Comparison of ENCODE assay signal across 13 mouse cellular contexts in genomic region chr16:18484794-18485435, GRCm38 (mm10). TPM values are rescaled to one million over a fixed set of nuclear protein-coding genes. Genes with fewer than 3 reads are reported as not detected.
DNase-seq lines count a peak whose midpoint lies in the region; ATAC-seq and TF ChIP-seq lines count a peak whose summit lies in the region.
"Had no signal": no experiment of that assay in that cellular context is flagged by ENCODE, and none has a peak within 500 bp of the region (broad histone marks: within the 10 kb centered on the region; RNA-seq: fewer than 3 reads in every experiment).

No protein-coding gene starts in this region.

- H3K9ac ChIP-seq in embryonic facial prominence, embryonic 14.5 days (ENCODE audit: low read depth, low read length), result no peak overlapping the region
- no peak overlapping the region for H3K9ac ChIP-seq in hindbrain, embryonic 16.5 days (ENCODE audit: low read depth, low read length)
- no peak overlapping the region for H3K9ac ChIP-seq in lung, postnatal 0 days (replicated peaks; ENCODE audit: low read depth)
- H3K9ac ChIP-seq: liver, embryonic 12.5 days had no signal

- H3K27me3 ChIP-seq in E14TG2a.4 (ENCODE audit: insufficient read depth, low read length), result no peaks in the 10 kb centered on the region
- H3K27me3 ChIP-seq in embryonic facial prominence, embryonic 14.5 days (replicated peaks; ENCODE audit: control insufficient read depth, insufficient read depth, low read length), result no peaks in the 10 kb centered on the region
- H3K27me3 ChIP-seq in hindbrain, embryonic 16.5 days (replicated peaks; ENCODE audit: control insufficient read depth, insufficient read depth, low read length), result no peaks in the 10 kb centered on the region
- H3K27me3 ChIP-seq in lung, postnatal 0 days (replicated peaks; ENCODE audit: insufficient read depth, low read length), result no peaks in the 10 kb centered on the region
- H3K27me3 ChIP-seq: liver, embryonic 12.5 days had no signal

- no peak overlapping the region for H3K4me2 ChIP-seq in embryonic facial prominence, embryonic 14.5 days (ENCODE audit: low read depth, low read length)
- no peak overlapping the region for H3K4me2 ChIP-seq in hindbrain, embryonic 16.5 days (ENCODE audit: low read length)
- no peak overlapping the region for H3K4me2 ChIP-seq in lung, postnatal 0 days (replicated peaks; ENCODE audit: low read depth, low read length)
- H3K4me2 ChIP-seq: liver, embryonic 12.5 days had no signal

- TF ChIP-seq CTCF in E14TG2a.4 (conservative IDR thresholded peaks at IDR 0.05; ENCODE audit: low read length), result no peak
- TF ChIP-seq CTCF in lung, postnatal 0 days (IDR thresholded peaks at IDR 0.05), result no peak

- TF ChIP-seq EP300 in lung, postnatal 0 days (IDR thresholded peaks at IDR 0.05), result no peak

- peak overlapping the region; percentile 25; the same call in 1 of the 2 replicates for H3K27ac ChIP-seq in embryonic facial prominence, embryonic 14.5 days (replicated peaks; ENCODE audit: low read depth, low read length)
- no peak overlapping the region for H3K27ac ChIP-seq in hindbrain, embryonic 16.5 days (ENCODE audit: low read depth, low read length)
- H3K27ac ChIP-seq in lung, postnatal 0 days (ENCODE audit: low read length), result no peak overlapping the region
- H3K27ac ChIP-seq: liver, embryonic 12.5 days had no signal

- no peaks in the 10 kb centered on the region for H3K36me3 ChIP-seq in E14TG2a.4 (ENCODE audit: insufficient read depth, low read length)
- H3K36me3 ChIP-seq in embryonic facial prominence, embryonic 14.5 days (ENCODE audit: control insufficient read depth, insufficient read depth, low read length), result no peaks in the 10 kb centered on the region
- H3K36me3 ChIP-seq in hindbrain, embryonic 16.5 days (ENCODE audit: control insufficient read depth, insufficient read depth, low read length), result no peaks in the 10 kb centered on the region
- no peaks in the 10 kb centered on the region for H3K36me3 ChIP-seq in lung, postnatal 0 days (ENCODE audit: insufficient read depth, low read length)

- H3K4me1 ChIP-seq in E14TG2a.4 (replicated peaks; ENCODE audit: low read depth, low read length), result peaks cover 66% of the 10 kb centered on the region
- H3K4me1 ChIP-seq in embryonic facial prominence, embryonic 14.5 days (ENCODE audit: control insufficient read depth, insufficient read depth, low read length), result no peaks in the 10 kb centered on the region; the same call in none of the 2 replicates
- peaks cover 3% of the 10 kb centered on the region for H3K4me1 ChIP-seq in hindbrain, embryonic 16.5 days (ENCODE audit: control insufficient read depth, insufficient read depth, low read depth, low read length)
- no peaks in the 10 kb centered on the region for H3K4me1 ChIP-seq in lung, postnatal 0 days (ENCODE audit: insufficient read depth, low read depth, low read length)

- no peaks in the 10 kb centered on the region for H3K9me3 ChIP-seq in E14TG2a.4 (ENCODE audit: low read length)
- H3K9me3 ChIP-seq in embryonic facial prominence, embryonic 14.5 days (ENCODE audit: control insufficient read depth, low read length), result no peaks in the 10 kb centered on the region
- no peaks in the 10 kb centered on the region for H3K9me3 ChIP-seq in hindbrain, embryonic 16.5 days (ENCODE audit: control insufficient read depth, low read length)
- no peaks in the 10 kb centered on the region for H3K9me3 ChIP-seq in lung, postnatal 0 days (ENCODE audit: low read length)
- H3K9me3 ChIP-seq: liver, embryonic 12.5 days had no signal

- peak overlapping the region; percentile 32; the same call in 1 of the 2 replicates for H3K4me3 ChIP-seq in E14TG2a.4 (replicated peaks; ENCODE audit: low read length)
- H3K4me3 ChIP-seq in embryonic facial prominence, embryonic 14.5 days (ENCODE audit: low read depth, low read length), result no peak overlapping the region
- H3K4me3 ChIP-seq in hindbrain, embryonic 16.5 days (ENCODE audit: low read length), result no peak overlapping the region
- H3K4me3 ChIP-seq in lung, postnatal 0 days (ENCODE audit: low read depth, low read length), result no peak overlapping the region
- H3K4me3 ChIP-seq: liver, embryonic 12.5 days had no signal

- WGBS in embryonic facial prominence, embryonic 14.5 days, result 32% methylated on average over 5 of the region's 5 CpGs
- 12% methylated on average over 5 of the region's 5 CpGs for WGBS in hindbrain, embryonic 16.5 days
- WGBS in lung, postnatal 0 days, result 53% methylated on average over 5 of the region's 5 CpGs

- ATAC-seq in embryonic facial prominence, embryonic 14.5 days (ENCODE audit: low read depth), result 0 out of 2 replicates have a peak, but pooled peaks have one; percentile 55
- ATAC-seq in hindbrain, embryonic 16.5 days, result 0 out of 2 replicates have a peak, but pooled peaks have one; percentile 48
- ATAC-seq in lung, postnatal 0 days, result no peak
- ATAC-seq: liver, embryonic 12.5 days had no signal

- DNase-seq in embryo, embryonic 10 days (ENCODE audit: low spot score), result peak; percentile 33
- no peak for DNase-seq in embryo, embryonic 11 days
- peak; percentile 50 for DNase-seq in embryonic facial prominence, embryonic 14.5 days (ENCODE audit: low spot score)
- no peak for DNase-seq in lung, postnatal 0 days (ENCODE audit: low spot score)
- no peak for DNase-seq in lung, postnatal 14 days
- no peak for DNase-seq in spleen, postnatal 4 days (ENCODE audit: low spot score in 2 of 2)
- DNase-seq: adrenal gland, postnatal 10 days; cerebellum, adult 18-20 months; gastrocnemius, postnatal 36 days; lung, postnatal 4 days had no signal

RNA-seq across cellular contexts. Expression of gene Gnb1l, which starts 13.6 kb away (rescaled TPM):
- 16.5 and 17.8 TPM in 2 replicates for polyA plus RNA-seq in embryonic facial prominence, embryonic 14.5 days (2014; fragmentation: Nextera tagmentation; extraction: Ambion mirVana)
- 16.4 and 19.3 TPM in 2 replicates for polyA plus RNA-seq in hindbrain, embryonic 16.5 days (2015; fragmentation: Nextera tagmentation; extraction: Ambion mirVana)
- 8.1 and 8.4 TPM in 2 replicates for polyA plus RNA-seq in lung, postnatal 0 days (2015; fragmentation: Nextera tagmentation; extraction: Ambion mirVana)

RNA-seq across cellular contexts. Expression of gene Rtl10, which starts 13.8 kb away (rescaled TPM):
- polyA plus RNA-seq in embryonic facial prominence, embryonic 14.5 days (2014; fragmentation: Nextera tagmentation; extraction: Ambion mirVana), result 3.2 and 3.8 TPM in 2 replicates
- 3.2 and 3.6 TPM in 2 replicates for polyA plus RNA-seq in hindbrain, embryonic 16.5 days (2015; fragmentation: Nextera tagmentation; extraction: Ambion mirVana)
- polyA plus RNA-seq in lung, postnatal 0 days (2015; fragmentation: Nextera tagmentation; extraction: Ambion mirVana), result 1.1 TPM in 2 replicates

RNA-seq across cellular contexts. Expression of gene Comt, which starts 58.3 kb away (rescaled TPM):
- 85.4 and 86.4 TPM in 2 replicates for polyA plus RNA-seq in embryonic facial prominence, embryonic 14.5 days (2014; fragmentation: Nextera tagmentation; extraction: Ambion mirVana)
- polyA plus RNA-seq in hindbrain, embryonic 16.5 days (2015; fragmentation: Nextera tagmentation; extraction: Ambion mirVana), result 119 and 123 TPM in 2 replicates
- polyA plus RNA-seq in lung, postnatal 0 days (2015; fragmentation: Nextera tagmentation; extraction: Ambion mirVana), result 109 and 111 TPM in 2 replicates

RNA-seq across cellular contexts. Expression of gene Txnrd2, which starts 58.7 kb away (rescaled TPM):
- polyA plus RNA-seq in embryonic facial prominence, embryonic 14.5 days (2014; fragmentation: Nextera tagmentation; extraction: Ambion mirVana), result 14.7 TPM in 2 replicates
- 37.5 and 40.6 TPM in 2 replicates for polyA plus RNA-seq in hindbrain, embryonic 16.5 days (2015; fragmentation: Nextera tagmentation; extraction: Ambion mirVana)
- 20.0 and 20.9 TPM in 2 replicates for polyA plus RNA-seq in lung, postnatal 0 days (2015; fragmentation: Nextera tagmentation; extraction: Ambion mirVana)

Comparison
In these comparisons a context has a peak if more than half of its experiments do, and no peak if none do; other contexts are left out.
1. DNase-seq: peak in embryo, embryonic 10 days (single experiment) and embryonic facial prominence, embryonic 14.5 days (single experiment); none in embryo, embryonic 11 days (single experiment), lung, postnatal 0 days (single experiment), lung, postnatal 14 days (single experiment) and spleen, postnatal 4 days (0 of 2).